21 mouse cellular contexts compared by ENCODE assay signal in genomic region chr8:105811543-105811942, GRCm38 (mm10). TPM values are rescaled to one million over a fixed set of nuclear protein-coding genes. Genes with fewer than 3 reads are reported as not detected.
DNase-seq lines count a peak whose midpoint lies in the region; ATAC-seq and TF ChIP-seq lines count a peak whose summit lies in the region.
"Had no signal": no experiment of that assay in that cellular context is flagged by ENCODE, and none has a peak within 500 bp of the region (broad histone marks: within the 10 kb centered on the region; RNA-seq: fewer than 3 reads in every experiment).

No protein-coding gene starts in this region.

- TF ChIP-seq POLR2A in cerebellum, adult 2 months (IDR thresholded peaks at IDR 0.05; ENCODE audit: borderline replicate concordance, insufficient read depth, low read length): no peak
- TF ChIP-seq POLR2A in spleen, adult 2 months (IDR thresholded peaks at IDR 0.05; ENCODE audit: low read depth, low read length): no peak

- no peaks in the 10 kb centered on the region for H3K36me3 ChIP-seq in spleen, adult 2 months (ENCODE audit: control insufficient read depth, insufficient read depth, low read length)
- H3K36me3 ChIP-seq in liver, embryonic 14.5 days (replicated peaks; ENCODE audit: control insufficient read depth, insufficient read depth, low read depth): peaks cover 84% of the 10 kb centered on the region
- no peaks in the 10 kb centered on the region for H3K36me3 ChIP-seq in stomach, postnatal 0 days (ENCODE audit: control insufficient read depth, insufficient read depth, low read length)

- H3K9me3 ChIP-seq in liver, embryonic 14.5 days (ENCODE audit: control insufficient read depth, low read length): no peaks in the 10 kb centered on the region
- no peaks in the 10 kb centered on the region for H3K9me3 ChIP-seq in stomach, postnatal 0 days (ENCODE audit: control insufficient read depth, low read length)
- H3K9me3 ChIP-seq: limb, embryonic 13.5 days had no signal

- 43% methylated on average over 3 of the region's 3 CpGs for WGBS in cerebellum, adult 2 months
- 57% methylated on average over 3 of the region's 3 CpGs for WGBS in spleen, adult 2 months
- 41% methylated on average over 3 of the region's 3 CpGs for WGBS in liver, embryonic 14.5 days (ENCODE audit: insufficient replicate concordance)
- 48% methylated on average over 3 of the region's 3 CpGs for WGBS in stomach, postnatal 0 days

- H3K4me2 ChIP-seq in liver, embryonic 14.5 days (ENCODE audit: low read depth): peak overlapping the region; percentile 61
- no peak overlapping the region for H3K4me2 ChIP-seq in stomach, postnatal 0 days (replicated peaks; ENCODE audit: low read depth)
- H3K4me2 ChIP-seq: limb, embryonic 13.5 days had no signal

- DNase-seq in cerebellum, adult 2 months: no peak
- no peak for DNase-seq in cerebellum, adult 9-11 months
- no peak for DNase-seq in spleen, adult 2 months (ENCODE audit: low read depth in 1 of 2, low spot score in 2 of 2)
- no peak for DNase-seq in spleen, adult 12 weeks (ENCODE audit: low spot score)
- DNase-seq in liver, embryonic 14.5 days (ENCODE audit: low read depth in 3 of 3, low spot score in 3 of 3): no peak
- DNase-seq in stomach, postnatal 0 days (ENCODE audit: low spot score): no peak
- DNase-seq in adrenal gland, postnatal 10 days: no peak
- DNase-seq in left cerebral cortex, postnatal 4 days: no peak
- DNase-seq: adrenal gland, adult 8-10 months; embryo, embryonic 11 days; kidney, adult 8-10 months; lung, postnatal 14 days; thymus, postnatal 36 days had no signal

- no peak for TF ChIP-seq CTCF in cerebellum, adult 2 months (IDR thresholded peaks at IDR 0.05; ENCODE audit: borderline replicate concordance, insufficient read depth, low read depth, low read length)
- no peak for TF ChIP-seq CTCF in spleen, adult 2 months (IDR thresholded peaks at IDR 0.05; ENCODE audit: extremely low read depth, insufficient read depth, insufficient read length, insufficient replicate concordance)
- no peak for TF ChIP-seq CTCF in liver, embryonic 14.5 days (IDR thresholded peaks at IDR 0.05; ENCODE audit: low read depth)
- TF ChIP-seq CTCF in stomach, postnatal 0 days (IDR thresholded peaks at IDR 0.05; ENCODE audit: low read depth): no peak

- peaks cover 16% of the 10 kb centered on the region for H3K4me1 ChIP-seq in cerebellum, adult 2 months (ENCODE audit: control insufficient read depth, insufficient read depth, low read length)
- H3K4me1 ChIP-seq in spleen, adult 2 months (ENCODE audit: control insufficient read depth, insufficient read depth, insufficient read length): peaks cover 27% of the 10 kb centered on the region
- peaks cover 67 to 71% of the 10 kb centered on the region in 2 experiments for H3K4me1 ChIP-seq in liver, embryonic 14.5 days (replicated peaks; ENCODE audit: control insufficient read depth in 2 of 2, insufficient read depth in 2 of 2, low read length in 1 of 2)
- no peaks in the 10 kb centered on the region for H3K4me1 ChIP-seq in stomach, postnatal 0 days (replicated peaks; ENCODE audit: control insufficient read depth, insufficient read depth)
- H3K4me1 ChIP-seq: limb, embryonic 13.5 days had no signal

- H3K9ac ChIP-seq in liver, embryonic 14.5 days (replicated peaks): peak overlapping the region; percentile 58
- H3K9ac ChIP-seq in stomach, postnatal 0 days (ENCODE audit: low read length): no peak overlapping the region
- H3K9ac ChIP-seq: limb, embryonic 13.5 days had no signal

- no peak for ATAC-seq in liver, embryonic 14.5 days (ENCODE audit: insufficient read depth)
- no peak for ATAC-seq in stomach, postnatal 0 days (ENCODE audit: low FRiP score, low TSS enrichment)
- ATAC-seq: forebrain, embryonic 16.5 days; hindbrain, embryonic 16.5 days; midbrain, embryonic 16.5 days had no signal

- intact Hi-C loops in left cerebral cortex, postnatal 4 days (cut with DNase I): no loop called here

- no peak overlapping the region for H3K4me3 ChIP-seq in cerebellum, adult 2 months (replicated peaks; ENCODE audit: insufficient read depth, low read depth, low read length)
- no peak overlapping the region for H3K4me3 ChIP-seq in spleen, adult 2 months (ENCODE audit: extremely low read depth, insufficient read depth, insufficient read length)
- H3K4me3 ChIP-seq in liver, embryonic 14.5 days (ENCODE audit: insufficient read depth in 1 of 2, low read depth in 2 of 2, low read length in 2 of 2): peak overlapping the region; percentile 4 to 34; a peak in 3 of 4 replicates
- no peak overlapping the region for H3K4me3 ChIP-seq in stomach, postnatal 0 days (ENCODE audit: low read depth, low read length)
- H3K4me3 ChIP-seq: limb, embryonic 13.5 days had no signal

- H3K27ac ChIP-seq in cerebellum, adult 2 months (ENCODE audit: insufficient read depth, low read length): peak overlapping the region; percentile 8; the same call in 1 of the 2 replicates
- peak overlapping the region; percentile 89 for H3K27ac ChIP-seq in spleen, adult 2 months (ENCODE audit: insufficient read depth, low read length)
- H3K27ac ChIP-seq in liver, embryonic 14.5 days: peak overlapping the region; percentile 82
- peak overlapping the region; percentile 53; the same call in 1 of the 2 replicates for H3K27ac ChIP-seq in stomach, postnatal 0 days (replicated peaks)
- H3K27ac ChIP-seq: limb, embryonic 13.5 days had no signal

- H3K27me3 ChIP-seq in cerebellum, adult 2 months (ENCODE audit: control insufficient read depth, insufficient read depth, low read length): no peaks in the 10 kb centered on the region
- no peaks in the 10 kb centered on the region for H3K27me3 ChIP-seq in spleen, adult 2 months (ENCODE audit: control insufficient read depth, insufficient read depth, low read length)
- no peaks in the 10 kb centered on the region for H3K27me3 ChIP-seq in liver, embryonic 14.5 days (ENCODE audit: control insufficient read depth, insufficient read depth, low read length)
- H3K27me3 ChIP-seq in stomach, postnatal 0 days (ENCODE audit: control insufficient read depth, insufficient read depth, low read length): no peaks in the 10 kb centered on the region
- H3K27me3 ChIP-seq: limb, embryonic 13.5 days had no signal

- TF ChIP-seq EP300 in liver, embryonic 14.5 days (IDR thresholded peaks at IDR 0.05; ENCODE audit: low read depth): no peak
- TF ChIP-seq EP300 in stomach, postnatal 0 days (optimal IDR thresholded peaks at IDR 0.05): no peak

RNA-seq across cellular contexts. Expression of gene Ranbp10, which starts 15.6 kb away (rescaled TPM):
- polyA plus RNA-seq in cerebellum, adult 2 months (2012; rRNA removed): 30.5 and 32.1 TPM in 2 replicates
- 50.0 and 59.9 TPM in 2 replicates for polyA plus RNA-seq in spleen, adult 2 months (2012; rRNA removed)
- 57.2 and 60.6 TPM in 2 replicates for polyA plus RNA-seq in liver, embryonic 14.5 days (2012; rRNA removed)
- 37.0 and 42.0 TPM in 2 replicates for polyA plus RNA-seq in liver, embryonic 14.5 days (2014; fragmentation: Nextera tagmentation; extraction: Ambion mirVana)
- polyA plus RNA-seq in stomach, postnatal 0 days (2015; fragmentation: Nextera tagmentation; extraction: Ambion mirVana): 7.1 TPM in 2 replicates
- 10 to 100 TPM; 25.4 to 30.0 TPM for total RNA-seq in adrenal gland, postnatal 10 days (2021)
- 10 to 100 TPM; 21.8 to 23.6 TPM for total RNA-seq in left cerebral cortex, postnatal 4 days (2021)

RNA-seq across cellular contexts. Expression of gene Tsnaxip1, which starts 16.0 kb away (rescaled TPM):
- 0.25 and 0.98 TPM in 2 replicates for polyA plus RNA-seq in cerebellum, adult 2 months (2012; rRNA removed)
- 0.07 and 0.14 TPM in 2 replicates for polyA plus RNA-seq in spleen, adult 2 months (2012; rRNA removed)
- 0.04 and 0.06 TPM in 2 replicates for polyA plus RNA-seq in liver, embryonic 14.5 days (2012; rRNA removed)
- polyA plus RNA-seq in liver, embryonic 14.5 days (2014; fragmentation: Nextera tagmentation; extraction: Ambion mirVana): 0.06 TPM in 1 of 2 replicates, not detected in the other
- not detected in 2 replicates for polyA plus RNA-seq in stomach, postnatal 0 days (2015; fragmentation: Nextera tagmentation; extraction: Ambion mirVana)
- total RNA-seq in adrenal gland, postnatal 10 days (2021): not detected
- total RNA-seq in left cerebral cortex, postnatal 4 days (2021): under 1 TPM; 0.26 to 0.50 TPM
- total RNA-seq: adrenal gland, adult 8-10 months; gastrocnemius, adult 8-10 months; heart, adult 8-10 months; heart, postnatal 25 days had no signal
- polyA plus RNA-seq: large intestine, adult 2 months had no signal

RNA-seq across cellular contexts. Expression of gene Cenpt, which starts 41.5 kb away (rescaled TPM):
- polyA plus RNA-seq in cerebellum, adult 2 months (2012; rRNA removed): 27.8 and 30.8 TPM in 2 replicates
- polyA plus RNA-seq in spleen, adult 2 months (2012; rRNA removed): 14.2 and 16.4 TPM in 2 replicates
- polyA plus RNA-seq in liver, embryonic 14.5 days (2012; rRNA removed): 24.6 and 25.4 TPM in 2 replicates
- 15.0 and 18.2 TPM in 2 replicates for polyA plus RNA-seq in liver, embryonic 14.5 days (2014; fragmentation: Nextera tagmentation; extraction: Ambion mirVana)
- 14.2 and 15.1 TPM in 2 replicates for polyA plus RNA-seq in stomach, postnatal 0 days (2015; fragmentation: Nextera tagmentation; extraction: Ambion mirVana)
- 10 to 100 TPM in 1 of 2 experiments, 1 to 10 TPM in 1; 7.6 to 10.4 TPM for total RNA-seq in adrenal gland, postnatal 10 days (2021)
- total RNA-seq in left cerebral cortex, postnatal 4 days (2021): 10 to 100 TPM; 37.9 to 39.7 TPM

RNA-seq across cellular contexts. Expression of gene Thap11, which starts 43.4 kb away (rescaled TPM):
- polyA plus RNA-seq in cerebellum, adult 2 months (2012; rRNA removed): 52.0 and 53.5 TPM in 2 replicates
- polyA plus RNA-seq in spleen, adult 2 months (2012; rRNA removed): 33.7 and 41.2 TPM in 2 replicates
- polyA plus RNA-seq in liver, embryonic 14.5 days (2012; rRNA removed): 26.2 TPM in 2 replicates
- polyA plus RNA-seq in liver, embryonic 14.5 days (2014; fragmentation: Nextera tagmentation; extraction: Ambion mirVana): 25.5 and 29.5 TPM in 2 replicates
- polyA plus RNA-seq in stomach, postnatal 0 days (2015; fragmentation: Nextera tagmentation; extraction: Ambion mirVana): 36.8 and 37.8 TPM in 2 replicates
- 10 to 100 TPM; 28.3 to 32.0 TPM for total RNA-seq in adrenal gland, postnatal 10 days (2021)
- 10 to 100 TPM; 32.7 to 35.3 TPM for total RNA-seq in left cerebral cortex, postnatal 4 days (2021)

RNA-seq across cellular contexts. Expression of gene Nutf2, which starts 48.8 kb away (rescaled TPM):
- polyA plus RNA-seq in cerebellum, adult 2 months (2012; rRNA removed): 104 and 111 TPM in 2 replicates
- 13.1 and 14.5 TPM in 2 replicates for polyA plus RNA-seq in spleen, adult 2 months (2012; rRNA removed)
- polyA plus RNA-seq in liver, embryonic 14.5 days (2012; rRNA removed): 40.5 and 83.2 TPM in 2 replicates
- polyA plus RNA-seq in liver, embryonic 14.5 days (2014; fragmentation: Nextera tagmentation; extraction: Ambion mirVana): 139 TPM in 2 replicates
- 83.5 and 103 TPM in 2 replicates for polyA plus RNA-seq in stomach, postnatal 0 days (2015; fragmentation: Nextera tagmentation; extraction: Ambion mirVana)
- total RNA-seq in adrenal gland, postnatal 10 days (2021): 10 to 100 TPM; 39.1 to 40.1 TPM
- 10 to 100 TPM; 35.2 to 48.7 TPM for total RNA-seq in left cerebral cortex, postnatal 4 days (2021)

Comparison
In these comparisons a context has a peak if more than half of its experiments do, and no peak if none do; other contexts are left out.
1. H3K27ac ChIP-seq: peak in every context shown above with its lines; median percentile 89 in spleen, adult 2 months; 82 in liver, embryonic 14.5 days; 53 in stomach, postnatal 0 days; 8 in cerebellum, adult 2 months.
2. H3K4me3 ChIP-seq: peak in liver, embryonic 14.5 days (2 of 2); none in cerebellum, adult 2 months (single experiment), spleen, adult 2 months (single experiment) and stomach, postnatal 0 days (single experiment).